Mouse (Mus musculus) neural tube, embryonic 14.5 days (tissue): ENCODE results near the gene Prkrip1. TPM values are rescaled to one million over a fixed set of nuclear protein-coding genes. Genes with fewer than 3 reads are reported as not detected.
"Not testable (repeated sequence)": the region's sequence is repeated elsewhere in the genome, so short reads cannot be mapped to it uniquely, and the experiment has no call there.

ENCODE experiments used
- ATAC-seq: fragments of 200-750 bp; cut with Nextera tagmentation; 2 replicates; pipeline ENCODE4 v1.8.0; 2017; ENCODE audit warnings: low read depth, mild to moderate bottlenecking, moderate TSS enrichment, moderate library complexity
- H3K27ac ChIP-seq: fragments of 300-500 bp; sonication (generic); 2 replicates; pipeline ENCODE4 v1.5.1; 2014; ENCODE audit warnings: low read depth, mild to moderate bottlenecking, control low read depth, low read length, moderate library complexity, mixed read lengths
- H3K27me3 ChIP-seq: fragments of 300-500 bp; sonication (generic); 2 replicates; pipeline ENCODE4 v1.6.1; 2014; ENCODE audit warnings: low read length; ENCODE audit not compliant: control insufficient read depth, insufficient read depth
- H3K36me3 ChIP-seq: fragments of 300-500 bp; sonication (generic); 2 replicates; pipeline ENCODE4 v1.6.1; 2014; ENCODE audit warnings: low read length, mixed read lengths; ENCODE audit not compliant: control insufficient read depth, insufficient read depth
- H3K4me1 ChIP-seq: fragments of 300-500 bp; sonication (generic); 2 replicates; pipeline ENCODE4 v1.6.1; 2014; ENCODE audit warnings: low read length; ENCODE audit not compliant: control insufficient read depth, insufficient read depth
- H3K4me2 ChIP-seq: fragments of 300-500 bp; sonication (generic); 2 replicates; pipeline ENCODE4 v1.6.1; 2014; ENCODE audit warnings: mild to moderate bottlenecking, low read depth, low read length, control low read depth
- H3K4me3 ChIP-seq: fragments of 300-500 bp; sonication (generic); 2 replicates; pipeline ENCODE4 v1.5.1; 2014; ENCODE audit warnings: low read depth, low read length, control low read depth, mixed read lengths
- H3K9ac ChIP-seq: fragments of 300-500 bp; sonication (generic); replicated peaks from 2 replicates; pipeline ENCODE4 v1.6.1; 2014; ENCODE audit warnings: low read depth, mild to moderate bottlenecking, control low read depth, low read length, mixed read lengths
- H3K9me3 ChIP-seq: fragments of 300-500 bp; sonication (generic); 2 replicates; pipeline ENCODE4 v1.6.1; 2016; ENCODE audit warnings: low read length; ENCODE audit not compliant: control insufficient read depth
- WGBS: fragments of 180-500 bp; shearing (Covaris S2); extraction: QIAGEN DNeasy Blood & Tissue Kit; methylation state at CpG from one replicate; pipeline ENCODE4 v1.1.7; 2014; 5-methylcytosine and 5-hydroxymethylcytosine counted together
- polyA plus RNA-seq: library from polyadenylated mRNA; unstranded; fragments of >200 nt; fragmentation: Nextera tagmentation; extraction: Ambion mirVana; gene quantifications from 2 replicates; pipeline ENCODE4 v1.2.1, GENCODE M21; 2014

The Prkrip1 gene
- polyA plus RNA-seq, 1 experiment from 2014 or later: 71.8 TPM

- no peak for ATAC-seq
- no peaks in the 10 kb centered on the region for H3K4me1 ChIP-seq
- H3K36me3 ChIP-seq: peaks cover 12% of the 10 kb centered on the region
- 89% methylated on average over 3 of the region's 3 CpGs for WGBS
- no peak overlapping the region for H3K4me3 ChIP-seq
- no peaks in the 10 kb centered on the region for H3K27me3 ChIP-seq
- H3K4me2 ChIP-seq: no peak overlapping the region
- no peak overlapping the region for H3K27ac ChIP-seq
- H3K9me3 ChIP-seq: no peaks in the 10 kb centered on the region
- no peak overlapping the region for H3K9ac ChIP-seq
These were observed 16.4 kb upstream of the Prkrip1 start for GRCm38 (mm10) chr5:136215211-136215610.

DNA sequence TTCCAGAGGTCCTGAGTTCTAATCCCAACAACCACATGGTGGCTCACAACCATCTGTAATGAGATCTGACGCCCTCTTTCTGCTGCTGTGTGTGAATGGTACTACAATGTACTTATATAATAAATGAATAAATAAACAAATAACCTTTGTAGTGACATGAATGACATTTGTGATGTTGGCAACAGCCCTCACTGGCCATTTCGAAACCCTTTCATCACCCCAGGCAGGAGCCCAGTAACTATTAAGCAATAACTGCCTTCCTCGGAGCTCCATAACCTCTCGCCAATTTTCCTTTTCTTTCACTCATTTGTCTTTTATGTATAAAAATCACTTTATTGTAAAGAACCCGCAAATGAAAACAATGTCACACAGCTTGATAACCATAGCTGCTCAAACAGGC, 15.0 kb upstream of the Prkrip1 start:
- Histone ChIP-seq H3K27ac (no peak overlapping the region), H3K4me2 (no peak overlapping the region), H3K9ac (no peak overlapping the region), H3K4me3 (no peak overlapping the region), H3K4me1 (no peaks in the 10 kb centered on the region), H3K36me3 (peaks cover 6% of the 10 kb centered on the region; the same call in 1 of the 2 replicates), H3K27me3 (no peaks in the 10 kb centered on the region), H3K9me3 (no peaks in the 10 kb centered on the region)
- WGBS: 85% methylated on average over 5 of the region's 5 CpGs
- no peak for ATAC-seq

- 95% methylated on average over 11 of the region's 11 CpGs for WGBS
These were observed 14.0 kb upstream of the Prkrip1 start for GRCm38 (mm10) chr5:136212716-136213115.

GRCm38 (mm10) chr5:136211341-136212102, 12.8 kb upstream of the Prkrip1 start:
- not testable (repeated sequence) for H3K4me1 ChIP-seq, H3K9ac ChIP-seq, H3K4me3 ChIP-seq, ATAC-seq, H3K9me3 ChIP-seq, H3K36me3 ChIP-seq, H3K4me2 ChIP-seq, H3K27me3 ChIP-seq, H3K27ac ChIP-seq
- WGBS: 92% methylated on average over 14 of the region's 14 CpGs

More at GRCm38 (mm10) chr5:136212716-136213115, 14.0 kb upstream of the Prkrip1 start:
- Histone ChIP-seq H3K4me1 (no peaks in the 10 kb centered on the region), H3K4me2 (no peak overlapping the region), H3K4me3 (no peak overlapping the region), H3K9me3 (no peaks in the 10 kb centered on the region), H3K27me3 (no peaks in the 10 kb centered on the region), H3K27ac (no peak overlapping the region), H3K9ac (no peak overlapping the region), H3K36me3 (no peaks in the 10 kb centered on the region)
- no peak for ATAC-seq

DNA sequence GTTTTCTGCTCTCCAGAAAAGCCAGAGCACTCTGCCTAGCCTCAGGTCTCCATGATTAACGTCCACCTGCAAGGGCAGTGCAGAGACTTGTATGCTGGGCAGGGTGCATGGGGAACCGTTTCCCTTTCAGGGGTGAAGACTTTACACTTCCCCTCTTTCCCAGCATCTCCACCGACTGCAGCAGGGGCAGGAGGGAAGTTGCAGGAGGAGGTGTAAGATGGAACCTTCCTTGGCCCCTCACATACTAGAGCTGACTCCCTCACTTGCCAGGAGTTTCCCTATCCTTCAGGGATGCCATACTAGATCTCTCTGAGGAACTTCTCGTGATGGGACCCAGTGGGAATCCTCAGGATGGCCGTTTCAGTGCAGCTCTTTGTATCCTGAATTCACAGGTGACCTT, 11.8 kb upstream of the Prkrip1 start:
- H3K4me1 ChIP-seq: no peaks in the 10 kb centered on the region
- 78% methylated on average over 5 of the region's 5 CpGs for WGBS
- no peaks in the 10 kb centered on the region for H3K9me3 ChIP-seq
- no peak overlapping the region for H3K27ac ChIP-seq
- H3K4me3 ChIP-seq: no peak overlapping the region
- H3K36me3 ChIP-seq: no peaks in the 10 kb centered on the region
- ATAC-seq: no peak
- no peaks in the 10 kb centered on the region for H3K27me3 ChIP-seq
- no peak overlapping the region for H3K9ac ChIP-seq
- no peak overlapping the region for H3K4me2 ChIP-seq

- no peak overlapping the region for H3K9ac ChIP-seq
- H3K36me3 ChIP-seq: no peaks in the 10 kb centered on the region; the same call in 1 of the 2 replicates
- H3K4me1 ChIP-seq: peaks cover 9% of the 10 kb centered on the region
- WGBS: 33% methylated on average over 7 of the region's 7 CpGs
- H3K9me3 ChIP-seq: no peaks in the 10 kb centered on the region
- H3K27ac ChIP-seq: no peak overlapping the region
- no peak overlapping the region for H3K4me2 ChIP-seq
- H3K27me3 ChIP-seq: no peaks in the 10 kb centered on the region
- no peak overlapping the region for H3K4me3 ChIP-seq
- peak; percentile 47; the same call in 1 of the 2 replicates for ATAC-seq
These were observed 3.1 kb upstream of the Prkrip1 start for GRCm38 (mm10) chr5:136201832-136202231.

- H3K4me2 ChIP-seq: peak overlapping the region; percentile 95
- WGBS: 34% methylated on average over 11 of the region's 11 CpGs
- H3K27me3 ChIP-seq: no peaks in the 10 kb centered on the region
- peak overlapping the region; percentile 82; the same call in 1 of the 2 replicates for H3K9ac ChIP-seq
- H3K27ac ChIP-seq: no peak overlapping the region
- H3K9me3 ChIP-seq: no peaks in the 10 kb centered on the region
- ATAC-seq: no peak
- H3K4me3 ChIP-seq: peak overlapping the region; percentile 94
- peaks cover 9% of the 10 kb centered on the region for H3K4me1 ChIP-seq
- H3K36me3 ChIP-seq: peaks cover 8% of the 10 kb centered on the region; the same call in 1 of the 2 replicates
These were observed 763 bp upstream of the Prkrip1 start for GRCm38 (mm10) chr5:136199526-136199925.

- H3K9me3 ChIP-seq: no peaks in the 10 kb centered on the region
- H3K9ac ChIP-seq: no peak overlapping the region
- no peak overlapping the region for H3K4me2 ChIP-seq
- 85% methylated on average over 7 of the region's 7 CpGs for WGBS
- no peaks in the 10 kb centered on the region for H3K4me1 ChIP-seq
- peaks cover 46% of the 10 kb centered on the region for H3K36me3 ChIP-seq
- H3K27me3 ChIP-seq: no peaks in the 10 kb centered on the region
- ATAC-seq: no peak
- no peak overlapping the region for H3K27ac ChIP-seq
- no peak overlapping the region for H3K4me3 ChIP-seq
These were observed 6.9 kb downstream of the Prkrip1 start for GRCm38 (mm10) chr5:136191870-136192269.

DNA sequence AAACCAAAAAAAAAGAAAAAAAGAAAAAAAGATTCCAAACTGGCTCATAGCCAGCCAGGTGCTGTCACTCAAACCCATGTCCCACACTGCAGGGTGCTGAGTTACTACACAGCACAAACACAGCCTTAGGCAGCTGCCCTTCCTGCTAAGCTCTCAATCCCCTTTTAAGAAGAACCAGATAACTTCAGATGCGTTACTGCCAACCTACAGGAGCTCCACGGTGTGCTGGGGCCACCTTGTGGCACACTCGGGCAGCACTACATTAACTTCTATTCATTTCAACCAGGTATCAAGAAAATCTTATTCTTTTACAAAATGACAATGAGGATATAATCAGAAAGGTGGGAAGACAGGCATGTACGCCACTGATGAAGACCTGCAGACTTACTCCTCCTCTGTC, 12.0 kb downstream of the Prkrip1 start:
- Histone ChIP-seq H3K27ac (no peak overlapping the region), H3K4me1 (no peaks in the 10 kb centered on the region), H3K4me2 (no peak overlapping the region), H3K9me3 (no peaks in the 10 kb centered on the region), H3K9ac (no peak overlapping the region), H3K27me3 (no peaks in the 10 kb centered on the region), H3K36me3 (peaks cover 24% of the 10 kb centered on the region), H3K4me3 (no peak overlapping the region)
- 55% methylated on average over 4 of the region's 4 CpGs for WGBS
- peak; percentile 58; the same call in 1 of the 2 replicates for ATAC-seq
